17 mouse cellular contexts compared by ENCODE assay signal in the genomic region with DNA sequence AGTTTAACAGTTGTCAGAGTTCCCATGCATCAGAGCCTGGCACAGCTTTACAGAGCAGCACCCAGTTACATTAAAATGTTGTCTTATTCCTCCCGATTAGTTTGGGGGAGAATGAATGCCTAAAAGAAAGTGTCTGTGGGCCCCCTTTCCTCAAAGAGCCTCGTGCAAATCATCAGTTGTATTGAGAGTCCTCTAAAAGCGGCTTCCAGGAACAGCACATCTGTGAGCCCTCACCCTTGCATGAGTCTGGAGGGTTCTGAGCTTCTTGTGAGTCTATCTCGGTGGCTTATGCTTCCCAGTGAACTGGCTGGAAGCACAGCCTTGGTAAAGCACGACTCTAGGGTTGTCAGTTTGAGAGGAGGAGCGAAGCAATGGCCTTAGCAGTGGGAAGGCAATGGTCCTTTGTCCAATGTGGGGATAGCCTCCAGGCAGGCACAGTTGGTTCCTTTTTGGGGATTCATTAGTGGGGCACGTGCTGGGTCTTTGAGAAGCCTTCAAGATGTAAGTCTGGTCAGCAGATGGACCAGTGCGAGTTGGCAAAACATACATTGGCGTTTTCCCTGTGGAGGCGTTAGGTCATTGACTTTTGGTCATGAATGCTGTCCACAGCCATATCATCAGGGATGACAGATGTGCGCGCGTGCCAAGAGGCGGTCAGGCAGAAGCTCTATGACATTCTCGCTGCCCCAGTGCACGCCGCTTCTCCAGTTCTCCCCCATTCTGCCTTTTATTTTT.
DNase-seq lines count a peak whose midpoint lies in the region; ATAC-seq lines count a peak whose summit lies in the region.
"Had no signal": no experiment of that assay in that cellular context is flagged by ENCODE, and none has a peak within 500 bp of the region (broad histone marks: within the 10 kb centered on the region; RNA-seq: fewer than 3 reads in every experiment).

No protein-coding gene starts in this region.

- no peak for ATAC-seq in midbrain, embryonic 11.5 days (ENCODE audit: low FRiP score)
- ATAC-seq: intestine, embryonic 16.5 days had no signal

- H3K27me3 ChIP-seq in hindbrain, embryonic 10.5 days (ENCODE audit: insufficient read depth, poor library complexity, severe bottlenecking), result peaks cover 49% of the 10 kb centered on the region
- peaks cover 10% of the 10 kb centered on the region for H3K27me3 ChIP-seq in midbrain, embryonic 11.5 days (ENCODE audit: control insufficient read depth, insufficient read depth, low read length)

- H3K4me2 ChIP-seq in midbrain, embryonic 11.5 days, result no peak overlapping the region

- 68% methylated on average over 17 of the region's 17 CpGs for WGBS in hindbrain, embryonic 10.5 days
- WGBS in midbrain, embryonic 11.5 days, result 85% methylated on average over 17 of the region's 17 CpGs

- no peaks in the 10 kb centered on the region for H3K36me3 ChIP-seq in hindbrain, embryonic 10.5 days
- no peaks in the 10 kb centered on the region for H3K36me3 ChIP-seq in midbrain, embryonic 11.5 days (ENCODE audit: control insufficient read depth, insufficient read depth, low read length)
- H3K36me3 ChIP-seq: heart, embryonic 10.5 days had no signal

- no peak overlapping the region for H3K4me3 ChIP-seq in hindbrain, embryonic 10.5 days
- no peak overlapping the region for H3K4me3 ChIP-seq in midbrain, embryonic 11.5 days (ENCODE audit: low read depth, low read length)
- H3K4me3 ChIP-seq: heart, embryonic 10.5 days had no signal

- peaks cover 66% of the 10 kb centered on the region for H3K4me1 ChIP-seq in hindbrain, embryonic 10.5 days (replicated peaks)
- peaks cover 31% of the 10 kb centered on the region for H3K4me1 ChIP-seq in midbrain, embryonic 11.5 days (ENCODE audit: control insufficient read depth, insufficient read depth, low read length)
- H3K4me1 ChIP-seq: heart, embryonic 10.5 days had no signal

- peak; percentile 13 for DNase-seq in embryo, embryonic 10 days (ENCODE audit: low spot score)
- no peak for DNase-seq in embryo, embryonic 9.5 days (ENCODE audit: extremely low spot score)
- peak; percentile 31 for DNase-seq in Muller cell, postnatal 12 days (ENCODE audit: inconsistent ontology term)
- peak; percentile 40 for DNase-seq in hindbrain, embryonic 10.5 days (ENCODE audit: low spot score)
- peak; percentile 73 for DNase-seq in midbrain, embryonic 11.5 days (ENCODE audit: low spot score, missing footprints)
- DNase-seq in urinary bladder, adult 2 months (ENCODE audit: low spot score), result no peak
- DNase-seq in left cerebral cortex, adult 11 months (ENCODE audit: low spot score), result no peak
- no peak for DNase-seq in lung, postnatal 25 days (ENCODE audit: low spot score)
- DNase-seq: gastrocnemius, postnatal 10 days; heart, postnatal 14 days; kidney, postnatal 10 days; liver; lung, adult 2 months; right cerebral cortex, postnatal 25 days had no signal

- H3K9ac ChIP-seq in midbrain, embryonic 11.5 days (ENCODE audit: low read length), result no peak overlapping the region

- peak overlapping the region; percentile 69 for H3K27ac ChIP-seq in hindbrain, embryonic 10.5 days
- no peak overlapping the region for H3K27ac ChIP-seq in midbrain, embryonic 11.5 days (ENCODE audit: low read depth, low read length)
- H3K27ac ChIP-seq: heart, embryonic 10.5 days; macrophage had no signal

- H3K9me3 ChIP-seq in hindbrain, embryonic 10.5 days, result no peaks in the 10 kb centered on the region
- H3K9me3 ChIP-seq in midbrain, embryonic 11.5 days (ENCODE audit: control insufficient read depth, low read length), result no peaks in the 10 kb centered on the region
- H3K9me3 ChIP-seq: heart, embryonic 10.5 days had no signal

Comparison
In these comparisons a context has a peak if more than half of its experiments do, and no peak if none do; other contexts are left out.
1. DNase-seq: peak in embryo, embryonic 10 days (single experiment), Muller cell, postnatal 12 days (single experiment), hindbrain, embryonic 10.5 days (single experiment) and midbrain, embryonic 11.5 days (single experiment); none in embryo, embryonic 9.5 days (single experiment), urinary bladder, adult 2 months (single experiment), left cerebral cortex, adult 11 months (single experiment) and lung, postnatal 25 days (single experiment).